Mouse (Mus musculus) embryonic fibroblast, embryonic 13.5 days (primary cell): ENCODE measurements around the gene Ndufv1. TPM values are rescaled to one million over a fixed set of nuclear protein-coding genes. Genes with fewer than 3 reads are reported as not detected.
"Not testable (repeated sequence)": the region's sequence is repeated elsewhere in the genome, so short reads cannot be mapped to it uniquely, and the experiment has no call there.

Experiments
- H3K27ac ChIP-seq: 2 replicates; pipeline ENCODE4 v1.5.1; 2012; ENCODE audit warnings: low read length, control low read depth, inconsistent platforms; ENCODE audit not compliant: insufficient read depth
- H3K4me1 ChIP-seq: 2 replicates; pipeline ENCODE4 v1.6.1; 2011; ENCODE audit warnings: low read length; ENCODE audit not compliant: control insufficient read depth, insufficient read depth
- H3K4me3 ChIP-seq: 2 replicates; pipeline ENCODE4 v1.5.1; 2011; ENCODE audit warnings: mild to moderate bottlenecking, control low read depth, low read length; ENCODE audit not compliant: insufficient read depth
- CTCF ChIP-seq: IDR thresholded peaks from 2 replicates; pipeline ENCODE4 v1.5.1; 2011; ENCODE audit warnings: mild to moderate bottlenecking, control low read depth, low read length, moderate library complexity, borderline replicate concordance; ENCODE audit not compliant: insufficient read depth
- POLR2A ChIP-seq: IDR thresholded peaks from 2 replicates; pipeline ENCODE4 v1.6.1; 2011; ENCODE audit warnings: low read depth, mild to moderate bottlenecking, control low read depth, low read length, moderate library complexity
- polyA plus RNA-seq: library from polyadenylated mRNA; stranded (reverse); fragments of >200 nt; gene quantifications from 2 replicates; pipeline ENCODE4 v1.2.4, GENCODE M21; 2011; ENCODE audit warnings: low read depth; ENCODE audit not compliant: missing spikeins, insufficient read length

Gene Ndufv1
- polyA plus RNA-seq: 64.3 and 74.1 TPM in 2 replicates

DNA sequence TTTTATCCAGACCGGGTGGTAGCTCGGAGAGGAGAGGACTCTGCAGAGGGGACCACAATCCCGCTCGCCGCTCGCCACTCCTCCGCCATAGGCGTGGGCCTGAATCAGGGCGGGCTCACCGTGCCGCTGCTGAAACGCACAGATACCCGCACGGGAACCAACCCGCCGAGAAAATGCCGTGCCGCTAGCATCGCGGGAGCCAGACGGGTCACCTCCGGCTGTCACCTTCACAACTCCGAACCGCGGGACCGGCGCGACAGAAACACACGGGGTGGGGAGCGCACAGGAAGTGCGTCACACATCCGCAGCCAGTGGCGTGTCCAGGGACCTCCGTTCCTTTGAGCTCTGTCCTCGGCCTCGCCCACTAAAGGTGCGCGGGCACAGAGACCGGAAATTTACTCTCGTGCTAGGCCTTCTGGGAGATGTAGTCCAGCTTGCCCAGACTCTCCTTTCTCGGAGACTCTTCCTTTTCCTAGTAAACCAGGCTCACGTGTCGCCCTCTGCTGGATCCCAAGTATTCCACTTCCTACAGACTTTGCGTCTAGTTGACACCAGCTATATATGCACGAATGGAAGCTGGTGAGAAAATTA is at the start of gene Ndufv1:
Ndufv1 (minus strand) TSS at position 375 of the 591 bp plus-strand sequence.
- peak within 1 kb of the TSS; percentile 77 for H3K4me3 ChIP-seq
- H3K27ac ChIP-seq: no peak within 1 kb of the TSS
- H3K4me1 ChIP-seq: peaks cover 2% of the 10 kb centered on the region; the same call in 1 of the 2 replicates
- peak; percentile 56; the same call in 1 of the 2 replicates for TF ChIP-seq CTCF
- peak; percentile 64 for TF ChIP-seq POLR2A

DNA sequence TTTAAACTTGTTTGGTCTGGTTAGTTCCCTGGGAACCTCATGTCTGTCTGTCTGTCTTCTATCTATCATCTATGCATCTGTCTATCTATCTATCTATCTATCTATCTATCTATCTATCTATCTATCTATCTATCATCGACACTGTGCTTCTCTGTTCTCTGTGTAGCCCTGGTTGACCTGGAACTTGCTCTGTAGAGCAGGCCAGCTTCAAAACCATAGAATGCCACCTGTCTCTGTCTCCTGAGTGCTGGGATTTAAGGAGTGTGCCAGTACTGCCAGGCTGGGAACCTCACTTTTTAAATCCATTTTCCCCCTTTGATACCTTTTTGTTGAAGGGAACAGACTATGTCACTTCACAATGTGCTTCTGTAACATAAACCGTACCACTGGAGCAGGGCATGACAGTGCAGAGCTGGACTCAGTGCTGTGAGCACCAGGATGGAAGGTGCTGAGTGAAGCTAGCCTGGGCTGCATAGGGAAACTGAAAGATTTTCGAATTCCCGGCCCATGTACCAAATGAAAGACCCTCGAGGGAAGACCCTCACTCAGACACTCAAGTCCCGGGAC is 48.4 kb upstream of the Ndufv1 start:
- Histone ChIP-seq H3K4me1 (no peaks in the 10 kb centered on the region), H3K27ac (no peak overlapping the region), H3K4me3 (no peak overlapping the region)
- TF ChIP-seq POLR2A (no peak), CTCF (no peak)

DNA sequence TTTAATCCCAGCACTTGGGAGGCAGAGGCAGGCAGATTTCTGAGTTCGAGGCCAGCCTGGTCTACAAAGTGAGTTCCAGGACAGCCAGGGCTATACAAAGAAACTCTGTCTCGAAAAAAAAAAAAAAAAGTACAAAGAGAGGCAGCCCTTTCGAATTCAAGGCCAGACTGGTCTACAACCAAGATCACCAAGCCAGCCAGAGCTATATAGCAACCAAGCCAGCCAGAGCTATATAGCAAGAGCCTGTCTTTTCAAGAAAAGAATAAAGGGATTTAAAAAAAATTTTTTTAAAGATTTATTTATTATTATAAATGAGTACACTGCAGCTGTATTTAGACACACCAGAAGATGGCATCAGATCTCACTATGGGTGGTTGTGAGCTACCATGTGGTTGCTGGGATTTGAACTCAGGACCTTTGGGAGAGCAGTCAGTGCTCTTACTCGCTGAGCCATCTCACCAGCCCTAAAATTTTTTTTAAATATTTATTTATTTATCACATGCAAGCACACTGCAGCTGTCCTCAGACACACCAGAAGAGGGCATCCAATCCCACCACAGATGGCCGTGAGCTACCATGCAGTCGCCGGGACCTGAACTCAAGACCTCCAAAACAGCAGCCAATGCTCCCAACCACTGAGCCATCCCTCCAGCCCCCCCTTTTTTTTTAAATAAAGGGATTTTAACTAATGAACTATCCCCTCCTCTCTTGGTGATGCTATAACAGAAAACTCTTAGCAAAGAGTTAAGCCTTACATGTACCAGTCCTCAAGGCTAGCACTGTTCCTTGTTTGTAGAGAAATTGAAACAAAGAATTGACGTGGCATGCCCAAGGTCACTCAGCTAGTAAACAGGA is 47.7 kb upstream of the Ndufv1 start:
- not testable (repeated sequence) for H3K27ac ChIP-seq, H3K4me3 ChIP-seq, H3K4me1 ChIP-seq

DNA sequence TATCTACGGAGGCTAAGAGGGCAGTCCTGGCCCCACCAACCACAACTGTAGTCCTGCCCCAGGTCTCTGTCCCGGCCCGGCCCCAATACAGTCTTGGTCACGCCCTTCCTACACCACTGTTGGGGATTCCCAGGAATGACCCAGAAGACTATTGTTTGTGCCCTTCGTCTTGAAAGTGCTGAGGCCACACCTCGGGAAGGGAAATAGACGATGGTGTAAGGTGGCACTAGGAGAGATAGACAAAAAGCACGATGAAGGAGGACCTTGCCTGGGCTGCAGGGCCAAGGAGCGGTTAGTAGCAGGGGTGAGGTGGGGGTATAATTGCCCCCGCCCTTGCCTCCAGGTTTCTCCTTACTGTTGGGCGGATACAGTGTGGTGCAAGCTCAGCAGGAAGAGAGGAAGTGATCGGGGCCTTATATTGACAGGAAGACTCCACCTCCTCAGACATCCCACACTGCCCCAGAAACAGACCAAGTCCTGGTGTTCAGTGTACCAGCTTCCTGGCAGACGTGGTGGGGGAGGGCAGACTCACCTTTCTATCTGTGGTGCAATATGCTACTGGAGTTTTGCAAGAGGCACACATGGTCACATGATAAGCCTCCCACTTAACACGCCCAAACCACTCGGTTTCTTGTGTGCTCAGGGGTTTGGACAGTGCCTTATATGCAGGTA is 46.6 kb upstream of the Ndufv1 start, which contains the start of gene Gstp3:
Gstp3 (minus strand) TSS at position 501 of the 672 bp plus-strand sequence.
- TF ChIP-seq POLR2A (no peak), CTCF (no peak)
- H3K27ac ChIP-seq: no peak within 1 kb of the TSS
- H3K4me3 ChIP-seq: no peak within 1 kb of the TSS
- no peaks in the 10 kb centered on the region for H3K4me1 ChIP-seq

DNA sequence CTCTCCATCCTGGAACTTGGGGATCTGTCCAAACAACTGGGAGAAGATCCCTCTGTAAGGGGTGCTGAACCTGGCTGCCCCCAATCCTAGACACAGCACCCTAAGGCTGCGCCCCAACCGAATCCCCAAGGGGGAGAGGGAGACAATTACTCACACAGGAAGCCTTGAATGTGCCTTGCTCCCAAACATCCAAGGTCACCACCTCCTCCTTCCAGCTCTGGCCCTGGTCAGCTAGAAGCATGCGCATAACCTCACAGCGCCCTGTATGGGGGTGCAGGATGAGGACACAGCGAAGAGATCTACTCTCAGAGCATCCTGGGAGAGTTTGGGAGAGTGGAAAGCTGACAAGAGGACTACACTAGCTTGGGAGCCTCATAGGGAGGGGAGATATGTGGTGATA is 46.0 kb upstream of the Ndufv1 start:
- no peaks in the 10 kb centered on the region for H3K4me1 ChIP-seq
- no peak overlapping the region for H3K4me3 ChIP-seq
- no peak overlapping the region for H3K27ac ChIP-seq
- TF ChIP-seq CTCF (no peak), POLR2A (no peak)

DNA sequence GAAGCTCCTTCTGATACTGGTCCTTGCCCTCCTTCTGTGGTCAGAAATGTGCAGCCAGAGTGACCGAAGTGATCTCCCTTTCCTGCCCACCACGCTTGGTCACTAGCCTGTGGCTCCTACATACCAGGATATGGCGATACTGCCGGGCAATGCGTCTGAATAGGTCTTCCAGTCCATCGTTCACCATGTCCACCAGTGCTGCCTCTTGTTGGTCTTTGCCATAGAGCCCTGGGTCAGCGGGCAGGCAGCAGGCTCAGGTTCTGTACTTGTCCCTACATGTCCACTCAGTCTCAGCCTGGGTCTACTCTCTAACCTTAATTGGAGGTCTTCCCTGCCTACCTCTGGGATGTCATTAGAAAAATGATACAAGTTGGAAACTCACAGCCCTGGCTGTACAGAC is 45.4 kb upstream of the Ndufv1 start:
- no peak for TF ChIP-seq POLR2A
- TF ChIP-seq CTCF: no peak
- Histone ChIP-seq H3K27ac (no peak overlapping the region), H3K4me3 (no peak overlapping the region), H3K4me1 (no peaks in the 10 kb centered on the region)

DNA sequence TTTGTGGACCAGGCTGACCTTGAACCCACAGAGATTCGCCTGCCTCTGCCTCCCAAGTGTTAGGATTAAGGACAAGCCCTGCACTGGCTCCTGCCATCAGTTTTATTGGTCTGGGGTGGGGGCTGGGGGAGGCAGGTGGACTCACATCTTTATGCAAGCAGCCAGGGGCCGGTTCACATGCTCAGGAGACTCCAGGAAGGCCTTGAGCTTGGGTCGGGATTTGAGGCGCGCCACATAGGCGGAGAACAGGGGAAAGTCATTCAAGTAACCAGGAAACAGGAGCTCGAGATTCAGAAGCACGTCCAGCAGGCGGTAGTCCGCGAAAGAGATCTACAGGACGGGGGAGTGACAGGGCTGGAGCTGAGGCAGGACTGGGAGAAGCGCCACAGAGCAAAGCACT is 44.8 kb upstream of the Ndufv1 start:
- Histone ChIP-seq H3K4me1 (no peaks in the 10 kb centered on the region), H3K4me3 (no peak overlapping the region), H3K27ac (no peak overlapping the region)
- no peak for TF ChIP-seq CTCF
- no peak for TF ChIP-seq POLR2A

DNA sequence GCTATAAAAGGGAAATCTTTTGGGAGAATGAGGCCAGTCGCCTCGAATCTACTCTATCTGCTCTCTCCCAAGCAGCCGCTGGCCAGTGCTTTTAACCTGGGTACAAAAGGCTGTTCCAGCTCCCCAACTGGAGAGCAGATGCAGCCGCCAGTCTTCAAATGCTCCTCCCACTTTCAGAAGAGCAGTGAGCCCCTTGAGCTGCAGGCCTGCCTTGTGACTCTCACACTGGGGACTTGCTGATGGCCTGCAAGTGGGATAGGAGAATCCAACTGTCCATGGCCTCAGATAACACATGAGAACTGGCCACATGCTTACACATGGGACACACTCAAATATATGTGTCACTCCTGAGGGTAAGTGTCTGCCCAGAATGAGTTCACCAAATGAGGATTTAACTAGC is 44.1 kb upstream of the Ndufv1 start:
- Histone ChIP-seq H3K4me1 (0 out of 2 replicates have a peak, but pooled peaks cover 2% of the 10 kb centered on the region), H3K4me3 (no peak overlapping the region), H3K27ac (no peak overlapping the region)
- TF ChIP-seq CTCF (no peak), POLR2A (no peak)

DNA sequence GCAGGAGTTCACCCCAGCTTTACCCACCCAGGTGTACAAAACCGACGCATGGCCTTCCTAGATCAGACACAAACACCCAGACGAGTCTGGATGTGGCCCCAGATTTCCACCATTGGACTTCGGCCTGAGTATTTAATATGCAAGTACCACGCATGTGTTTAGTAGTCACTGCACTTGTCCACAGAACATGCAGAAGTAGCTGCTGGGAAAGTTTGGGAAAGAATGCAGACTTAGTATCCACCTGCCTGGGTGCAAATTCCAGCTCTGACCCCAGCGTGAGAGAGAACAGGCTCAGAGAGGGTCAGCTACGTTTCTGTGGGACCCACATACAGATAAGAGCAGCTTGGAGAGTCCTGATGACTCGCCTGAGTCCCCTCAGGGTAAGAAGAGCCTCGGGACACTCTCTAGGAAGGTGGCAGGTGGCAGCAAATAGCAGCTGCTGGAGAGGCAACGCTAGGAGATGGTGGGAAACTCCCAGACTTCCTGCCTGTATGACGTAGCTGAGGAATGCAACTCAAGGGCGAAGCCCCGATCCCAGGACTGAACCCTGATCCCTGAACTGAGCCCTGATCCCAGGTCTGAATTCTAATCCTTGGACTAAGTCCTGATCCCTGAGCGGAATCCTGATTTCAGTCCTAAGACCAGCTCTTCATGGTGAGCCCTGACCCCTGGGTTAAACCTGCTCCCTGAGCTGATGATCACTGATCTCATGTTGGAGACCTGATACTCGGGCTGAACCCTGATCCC is 43.5 kb upstream of the Ndufv1 start:
- TF ChIP-seq POLR2A (no peak), CTCF (no peak)
- 0 out of 2 replicates have a peak, but pooled peaks cover 2% of the 10 kb centered on the region for H3K4me1 ChIP-seq
- H3K4me3 ChIP-seq: no peak overlapping the region
- H3K27ac ChIP-seq: no peak overlapping the region
